Mouse (Mus musculus): ENCODE results near the gene Olfr435. TPM values are rescaled to one million over a fixed set of nuclear protein-coding genes. Genes with fewer than 3 reads are reported as not detected.

Olfr435 gene
- not detected in 2 replicates for polyA plus RNA-seq (2015; fragmentation: Nextera tagmentation; extraction: Ambion mirVana)

- no peaks in the 10 kb centered on the region for H3K9me3 ChIP-seq (ENCODE audit: low read length)
- H3K4me2 ChIP-seq (ENCODE audit: low read depth, low read length) = no peak within 1 kb of the TSS
- no peaks in the 10 kb centered on the region for H3K27me3 ChIP-seq (ENCODE audit: insufficient read depth, low read length)
- ATAC-seq = no peak
- no peak for DNase-seq
- no peak within 1 kb of the TSS for H3K9ac ChIP-seq (replicated peaks)
- H3K27ac ChIP-seq (ENCODE audit: low read depth) = no peak within 1 kb of the TSS
- no peaks in the 10 kb centered on the region for H3K4me1 ChIP-seq (ENCODE audit: insufficient read depth)
- H3K4me3 ChIP-seq (ENCODE audit: low read depth, low read length) = no peak within 1 kb of the TSS
- TF ChIP-seq CTCF (IDR thresholded peaks at IDR 0.05; ENCODE audit: low read depth) (no peak), EP300 (IDR thresholded peaks at IDR 0.05; ENCODE audit: low read depth) (no peak)
- H3K36me3 ChIP-seq (replicated peaks; ENCODE audit: insufficient read depth, low read length) = no peaks in the 10 kb centered on the region
Measured at GRCm38 (mm10) chr6:43196781-43197180, at the start of gene Olfr435. TSS of gene Olfr435 (plus strand) at chr6:43197146.

GRCm38 (mm10) chr6:43159502-43159901 lies 37.4 kb upstream of the Olfr435 start:
- Histone ChIP-seq H3K4me3 (ENCODE audit: low read depth, low read length) (no peak overlapping the region), H3K36me3 (replicated peaks; ENCODE audit: insufficient read depth, low read length) (no peaks in the 10 kb centered on the region), H3K27me3 (ENCODE audit: insufficient read depth, low read length) (no peaks in the 10 kb centered on the region), H3K4me2 (ENCODE audit: low read depth, low read length) (no peak overlapping the region), H3K4me1 (ENCODE audit: insufficient read depth) (no peaks in the 10 kb centered on the region), H3K27ac (ENCODE audit: low read depth) (no peak overlapping the region), H3K9ac (replicated peaks) (no peak overlapping the region), H3K9me3 (ENCODE audit: low read length) (no peaks in the 10 kb centered on the region)
- DNase-seq = no peak
- WGBS (ENCODE audit: insufficient replicate concordance) = 29% methylated on average over 1 of the region's 1 CpGs
- no peak for ATAC-seq
- TF ChIP-seq CTCF (IDR thresholded peaks at IDR 0.05; ENCODE audit: low read depth) (no peak), EP300 (IDR thresholded peaks at IDR 0.05; ENCODE audit: low read depth) (no peak)

GRCm38 (mm10) chr6:43162982-43163381 lies 34.0 kb upstream of the Olfr435 start, which contains the start of gene Olfr437:
TSS of gene Olfr437 (plus strand) at chr6:43163282.
- Histone ChIP-seq H3K27ac (ENCODE audit: low read depth) (no peak within 1 kb of the TSS), H3K4me1 (ENCODE audit: insufficient read depth) (no peaks in the 10 kb centered on the region), H3K9me3 (ENCODE audit: low read length) (no peaks in the 10 kb centered on the region), H3K4me3 (ENCODE audit: low read depth, low read length) (no peak within 1 kb of the TSS), H3K9ac (replicated peaks) (no peak within 1 kb of the TSS), H3K27me3 (ENCODE audit: insufficient read depth, low read length) (no peaks in the 10 kb centered on the region), H3K4me2 (ENCODE audit: low read depth, low read length) (no peak within 1 kb of the TSS), H3K36me3 (replicated peaks; ENCODE audit: insufficient read depth, low read length) (no peaks in the 10 kb centered on the region)
- DNase-seq (no peak), ATAC-seq (no peak)
- 55% methylated on average over 3 of the region's 3 CpGs for WGBS (ENCODE audit: insufficient replicate concordance)
- no peak for TF ChIP-seq EP300 (IDR thresholded peaks at IDR 0.05; ENCODE audit: low read depth)
- TF ChIP-seq CTCF (IDR thresholded peaks at IDR 0.05; ENCODE audit: low read depth) = no peak

GRCm38 (mm10) chr6:43167246-43167645 lies 29.7 kb upstream of the Olfr435 start:
- no peak overlapping the region for H3K9ac ChIP-seq (replicated peaks)
- H3K27me3 ChIP-seq (ENCODE audit: insufficient read depth, low read length) = no peaks in the 10 kb centered on the region
- no peaks in the 10 kb centered on the region for H3K9me3 ChIP-seq (ENCODE audit: low read length)
- H3K4me3 ChIP-seq (ENCODE audit: low read depth, low read length) = no peak overlapping the region
- no peaks in the 10 kb centered on the region for H3K36me3 ChIP-seq (replicated peaks; ENCODE audit: insufficient read depth, low read length)
- H3K27ac ChIP-seq (ENCODE audit: low read depth) = no peak overlapping the region
- 87% methylated on average over 4 of the region's 4 CpGs for WGBS (ENCODE audit: insufficient replicate concordance)
- H3K4me1 ChIP-seq (ENCODE audit: insufficient read depth) = no peaks in the 10 kb centered on the region
- TF ChIP-seq CTCF (IDR thresholded peaks at IDR 0.05; ENCODE audit: low read depth) (no peak), EP300 (IDR thresholded peaks at IDR 0.05; ENCODE audit: low read depth) (no peak)
- DNase-seq (no peak), ATAC-seq (no peak)
- no peak overlapping the region for H3K4me2 ChIP-seq (ENCODE audit: low read depth, low read length)

- WGBS (ENCODE audit: insufficient replicate concordance) = 60% methylated on average over 4 of the region's 4 CpGs
- no peaks in the 10 kb centered on the region for H3K27me3 ChIP-seq (ENCODE audit: insufficient read depth, low read length)
- ATAC-seq (no peak), DNase-seq (no peak)
- H3K9ac ChIP-seq (replicated peaks) = no peak within 1 kb of the TSS
- no peak within 1 kb of the TSS for H3K4me2 ChIP-seq (ENCODE audit: low read depth, low read length)
- no peak within 1 kb of the TSS for H3K4me3 ChIP-seq (ENCODE audit: low read depth, low read length)
- no peak within 1 kb of the TSS for H3K27ac ChIP-seq (ENCODE audit: low read depth)
- H3K36me3 ChIP-seq (replicated peaks; ENCODE audit: insufficient read depth, low read length) = no peaks in the 10 kb centered on the region
- no peak for TF ChIP-seq CTCF (IDR thresholded peaks at IDR 0.05; ENCODE audit: low read depth)
- TF ChIP-seq EP300 (IDR thresholded peaks at IDR 0.05; ENCODE audit: low read depth) = no peak
- no peaks in the 10 kb centered on the region for H3K4me1 ChIP-seq (ENCODE audit: insufficient read depth)
- no peaks in the 10 kb centered on the region for H3K9me3 ChIP-seq (ENCODE audit: low read length)
Measured at GRCm38 (mm10) chr6:43171840-43172239, 25.1 kb upstream of the Olfr435 start, which contains the start of gene Olfr13. TSS of gene Olfr13 (plus strand) at chr6:43172140.

GRCm38 (mm10) chr6:43178129-43178528 lies 18.8 kb upstream of the Olfr435 start:
- H3K4me1 ChIP-seq (ENCODE audit: insufficient read depth) = no peaks in the 10 kb centered on the region

More at GRCm38 (mm10) chr6:43178129-43178528, 18.8 kb upstream of the Olfr435 start:
- TF ChIP-seq CTCF (IDR thresholded peaks at IDR 0.05; ENCODE audit: low read depth) (no peak), EP300 (IDR thresholded peaks at IDR 0.05; ENCODE audit: low read depth) (no peak)
- no peak overlapping the region for H3K27ac ChIP-seq (ENCODE audit: low read depth)
- H3K4me2 ChIP-seq (ENCODE audit: low read depth, low read length) = no peak overlapping the region
- no peaks in the 10 kb centered on the region for H3K9me3 ChIP-seq (ENCODE audit: low read length)
- H3K36me3 ChIP-seq (replicated peaks; ENCODE audit: insufficient read depth, low read length) = no peaks in the 10 kb centered on the region
- H3K27me3 ChIP-seq (ENCODE audit: insufficient read depth, low read length) = no peaks in the 10 kb centered on the region
- no peak overlapping the region for H3K9ac ChIP-seq (replicated peaks)
- ATAC-seq (no peak), DNase-seq (no peak)
- 57% methylated on average over 1 of the region's 1 CpGs for WGBS (ENCODE audit: insufficient replicate concordance)
- H3K4me3 ChIP-seq (ENCODE audit: low read depth, low read length) = no peak overlapping the region
